23 mouse cellular contexts compared by ENCODE assay signal in the genomic region with DNA sequence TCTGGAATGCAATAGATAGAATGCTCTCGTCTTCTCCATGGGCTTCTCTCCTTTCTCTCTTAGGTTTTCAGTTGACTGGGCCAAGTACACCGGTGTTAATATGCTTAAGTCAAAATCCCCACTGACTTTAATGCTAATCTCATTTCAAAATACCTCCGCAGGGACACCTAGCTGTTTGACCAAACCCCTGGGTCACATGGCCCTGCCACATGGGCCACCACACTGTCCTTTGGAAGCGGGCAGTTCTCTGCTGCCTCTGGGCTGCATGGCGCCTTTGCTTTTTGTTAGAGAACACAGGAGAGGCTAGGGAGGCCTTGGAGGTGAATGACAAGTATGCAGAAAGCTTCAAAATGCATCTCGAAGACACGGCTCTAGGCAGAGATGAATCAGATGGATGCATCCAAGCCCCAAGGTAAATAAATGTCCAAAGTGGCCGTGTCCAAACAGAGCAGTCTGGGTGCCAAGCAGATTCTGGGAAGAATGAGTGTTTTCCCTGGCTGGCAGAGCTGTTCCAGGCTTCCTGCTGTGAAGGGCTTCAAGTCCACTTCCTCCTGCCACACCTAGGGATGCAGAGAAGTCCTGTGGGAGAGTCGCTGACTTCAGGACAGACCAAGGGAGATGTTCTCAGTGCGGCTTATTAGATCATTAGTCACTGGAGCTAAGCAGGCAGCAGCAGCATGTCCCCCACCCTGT.
DNase-seq lines count a peak whose midpoint lies in the region; ATAC-seq and TF ChIP-seq lines count a peak whose summit lies in the region.
"Had no signal": no experiment of that assay in that cellular context is flagged by ENCODE, and none has a peak within 500 bp of the region (broad histone marks: within the 10 kb centered on the region; RNA-seq: fewer than 3 reads in every experiment).

No protein-coding gene starts in this region.

- no peak for TF ChIP-seq POLR2A in CH12.LX (IDR thresholded peaks at IDR 0.05; ENCODE audit: low read depth, low read length)

- no peak overlapping the region for H3K9ac ChIP-seq in liver, embryonic 12.5 days
- no peak overlapping the region for H3K9ac ChIP-seq in liver, postnatal 0 days (replicated peaks)
- no peak overlapping the region for H3K9ac ChIP-seq in CH12.LX (ENCODE audit: insufficient read depth, low read depth)
- H3K9ac ChIP-seq in forebrain, embryonic 13.5 days, result no peak overlapping the region
- H3K9ac ChIP-seq: embryonic facial prominence, embryonic 12.5 days; forebrain, embryonic 15.5 days; hindbrain, embryonic 12.5 days; limb, embryonic 12.5 days had no signal

- ATAC-seq in liver, embryonic 12.5 days, result no peak
- no peak for ATAC-seq in liver, postnatal 0 days
- ATAC-seq in forebrain, embryonic 13.5 days, result no peak
- ATAC-seq: forebrain, embryonic 15.5 days; inflammation-experienced regulatory T-cells, adult 6 months had no signal

- H3K27ac ChIP-seq in liver, embryonic 12.5 days, result 0 out of 2 replicates have a peak overlapping the region, but pooled peaks have one; percentile 33
- H3K27ac ChIP-seq in liver, postnatal 0 days (ENCODE audit: low read depth), result no peak overlapping the region
- peak overlapping the region; percentile 18; the same call in 1 of the 2 replicates for H3K27ac ChIP-seq in CH12.LX (ENCODE audit: insufficient read depth, low read depth)
- H3K27ac ChIP-seq in forebrain, embryonic 13.5 days, result no peak overlapping the region
- H3K27ac ChIP-seq: embryonic facial prominence, embryonic 12.5 days; forebrain, embryonic 15.5 days; hindbrain, embryonic 12.5 days; limb, embryonic 12.5 days; midbrain, embryonic 10.5 days had no signal

- H3K9me3 ChIP-seq in liver, embryonic 12.5 days (replicated peaks), result 0 out of 2 replicates have a peak, but pooled peaks cover 11% of the 10 kb centered on the region
- peaks cover 8% of the 10 kb centered on the region for H3K9me3 ChIP-seq in liver, postnatal 0 days (ENCODE audit: low read length)
- peaks cover 10% of the 10 kb centered on the region for H3K9me3 ChIP-seq in CH12.LX (replicated peaks; ENCODE audit: low read length)
- peaks cover 4% of the 10 kb centered on the region; the same call in 1 of the 2 replicates for H3K9me3 ChIP-seq in forebrain, embryonic 13.5 days (replicated peaks)

- no peak for TF ChIP-seq RAD21 in CH12.LX (IDR thresholded peaks at IDR 0.05; ENCODE audit: low read depth, low read length)

- in situ Hi-C loops in CH12.LX (cut with MboI; ENCODE audit: low pct_ligation_motif_present, low pct_unique_long_range_greater_than_20kb, low sequenced_read_pairs), result no loop called here

- DNase-seq in cerebellum, adult 11-12 months, result peak; percentile 61
- no peak for DNase-seq in cerebellum, postnatal 14 days
- DNase-seq in liver, postnatal 0 days, result no peak
- DNase-seq in CH12.LX (ENCODE audit: extremely low read depth), result no peak
- DNase-seq in cerebellum, adult 9-10 months, result peak; percentile 68
- DNase-seq in adrenal gland, adult (ENCODE audit: inconsistent age in 2 of 2, low spot score in 1 of 2), result no peak
- DNase-seq: adrenal gland, postnatal 14 days; heart, postnatal 10 days; kidney, adult 8-10 months; kidney, postnatal 14 days; lung, adult 18-20 months; lung, postnatal 36 days; right cerebral cortex, adult 18-20 months; thymus, postnatal 14 days had no signal

- H3K4me3 ChIP-seq in liver, embryonic 12.5 days, result no peak overlapping the region
- no peak overlapping the region for H3K4me3 ChIP-seq in liver, postnatal 0 days (ENCODE audit: low read depth, low read length)
- no peak overlapping the region for H3K4me3 ChIP-seq in CH12.LX (replicated peaks in 1 of 3; ENCODE audit: low read depth in 2 of 3, low read length in 2 of 3, poor library complexity in 1 of 3)
- no peak overlapping the region for H3K4me3 ChIP-seq in forebrain, embryonic 13.5 days
- H3K4me3 ChIP-seq: embryonic facial prominence, embryonic 12.5 days; forebrain, embryonic 15.5 days; hindbrain, embryonic 12.5 days; limb, embryonic 12.5 days; midbrain, embryonic 10.5 days had no signal

- no peak overlapping the region for H3K4me2 ChIP-seq in liver, embryonic 12.5 days
- no peak overlapping the region for H3K4me2 ChIP-seq in liver, postnatal 0 days (ENCODE audit: low read depth, low read length)
- H3K4me2 ChIP-seq in CH12.LX (ENCODE audit: insufficient read depth, low read depth, poor library complexity, severe bottlenecking), result no peak overlapping the region
- no peak overlapping the region for H3K4me2 ChIP-seq in forebrain, embryonic 13.5 days
- H3K4me2 ChIP-seq: embryonic facial prominence, embryonic 12.5 days; forebrain, embryonic 15.5 days; heart, embryonic 11.5 days; hindbrain, embryonic 12.5 days; limb, embryonic 12.5 days had no signal

- no peak for TF ChIP-seq CTCF in liver, postnatal 0 days (IDR thresholded peaks at IDR 0.05; ENCODE audit: low read depth)
- no peak for TF ChIP-seq CTCF in CH12.LX (conservative IDR thresholded peaks at IDR 0.05 in 1 of 2, IDR thresholded peaks at IDR 0.05 in 1 of 2; ENCODE audit: low read depth in 2 of 2, low read length in 2 of 2)

- no peak for TF ChIP-seq EP300 in liver, postnatal 0 days (IDR thresholded peaks at IDR 0.05; ENCODE audit: low read depth)
- no peak for TF ChIP-seq EP300 in CH12.LX (IDR thresholded peaks at IDR 0.05; ENCODE audit: low read length)

- peaks cover 16% of the 10 kb centered on the region for H3K36me3 ChIP-seq in liver, embryonic 12.5 days
- peaks cover 3% of the 10 kb centered on the region; the same call in 1 of the 2 replicates for H3K36me3 ChIP-seq in liver, postnatal 0 days (replicated peaks; ENCODE audit: insufficient read depth, low read length)
- H3K36me3 ChIP-seq in CH12.LX (replicated peaks in 1 of 2; ENCODE audit: control insufficient read depth in 1 of 2, insufficient read depth in 1 of 2, low read length in 1 of 2), result peaks cover 52 to 88% of the 10 kb centered on the region in 2 experiments
- no peaks in the 10 kb centered on the region for H3K36me3 ChIP-seq in forebrain, embryonic 13.5 days (ENCODE audit: poor library complexity, severe bottlenecking)
- H3K36me3 ChIP-seq: embryonic facial prominence, embryonic 12.5 days; forebrain, embryonic 15.5 days; hindbrain, embryonic 12.5 days; limb, embryonic 12.5 days; midbrain, embryonic 10.5 days had no signal

- H3K27me3 ChIP-seq in liver, embryonic 12.5 days (replicated peaks), result no peaks in the 10 kb centered on the region
- no peaks in the 10 kb centered on the region for H3K27me3 ChIP-seq in liver, postnatal 0 days (ENCODE audit: insufficient read depth, low read length)
- H3K27me3 ChIP-seq in CH12.LX (replicated peaks), result no peaks in the 10 kb centered on the region
- H3K27me3 ChIP-seq in forebrain, embryonic 13.5 days, result no peaks in the 10 kb centered on the region
- H3K27me3 ChIP-seq: embryonic facial prominence, embryonic 12.5 days; forebrain, embryonic 15.5 days; hindbrain, embryonic 12.5 days; limb, embryonic 12.5 days had no signal

- 65% methylated on average over 10 of the region's 10 CpGs for WGBS in liver, embryonic 12.5 days (ENCODE audit: insufficient replicate concordance)
- WGBS in liver, postnatal 0 days (ENCODE audit: insufficient replicate concordance), result 74% methylated on average over 10 of the region's 10 CpGs
- 75% methylated on average over 10 of the region's 10 CpGs for WGBS in forebrain, embryonic 13.5 days

- peaks cover 41% of the 10 kb centered on the region for H3K4me1 ChIP-seq in liver, embryonic 12.5 days
- 0 out of 2 replicates have a peak, but pooled peaks cover 4% of the 10 kb centered on the region for H3K4me1 ChIP-seq in liver, postnatal 0 days (ENCODE audit: insufficient read depth)
- H3K4me1 ChIP-seq in CH12.LX (ENCODE audit: control insufficient read depth in 1 of 2, insufficient read depth in 2 of 2), result peaks cover 30 to 67% of the 10 kb centered on the region in 2 experiments
- H3K4me1 ChIP-seq in forebrain, embryonic 13.5 days, result peaks cover 4% of the 10 kb centered on the region; the same call in 1 of the 2 replicates
- H3K4me1 ChIP-seq: embryonic facial prominence, embryonic 12.5 days; forebrain, embryonic 15.5 days had no signal

- peaks cover 82% of the 10 kb centered on the region for H3K79me2 ChIP-seq in CH12.LX (replicated peaks; ENCODE audit: control insufficient read depth, extremely low read depth, insufficient read depth, poor library complexity, severe bottlenecking)

- dilution Hi-C loops in CH12.LX (cut with MboI; ENCODE audit: extremely low pct_ligation_motif_present, extremely low pct_unique_long_range_greater_than_20kb, low sequenced_read_pairs), result no loop called here

TF ChIP-seq in CH12.LX, 34 proteins besides CTCF, POLR2A, EP300 and RAD21:
- no peak for TF ChIP-seq RCOR1 (conservative IDR thresholded peaks at IDR 0.05; ENCODE audit: low read depth, low read length)
- TF ChIP-seq USF1 (IDR thresholded peaks at IDR 0.05; ENCODE audit: low read depth, low read length), result peak; percentile 59
- TF ChIP-seq MXI1 (IDR thresholded peaks at IDR 0.05; ENCODE audit: low read depth, low read length), result peak; percentile 38; the same call in 1 of the 2 replicates

Comparison
In these comparisons a context has a peak if more than half of its experiments do, and no peak if none do; other contexts are left out.
1. DNase-seq: peak in cerebellum, adult 11-12 months (single experiment) and cerebellum, adult 9-10 months (single experiment); none in cerebellum, postnatal 14 days (0 of 2), liver, postnatal 0 days (single experiment), CH12.LX (single experiment) and adrenal gland, adult (0 of 2).
2. H3K27ac ChIP-seq: peak in liver, embryonic 12.5 days (single experiment) and CH12.LX (single experiment); none in liver, postnatal 0 days (single experiment) and forebrain, embryonic 13.5 days (single experiment).